Mouse (Mus musculus) ES-CJ7 (cell line): ENCODE results near the gene Prok2.

Experiments
- DNase-seq: peaks from one replicate; pipeline ENCODE4 v3.0.0; 2011; ENCODE audit warnings: low read depth, low spot score

Prok2 gene

DNA sequence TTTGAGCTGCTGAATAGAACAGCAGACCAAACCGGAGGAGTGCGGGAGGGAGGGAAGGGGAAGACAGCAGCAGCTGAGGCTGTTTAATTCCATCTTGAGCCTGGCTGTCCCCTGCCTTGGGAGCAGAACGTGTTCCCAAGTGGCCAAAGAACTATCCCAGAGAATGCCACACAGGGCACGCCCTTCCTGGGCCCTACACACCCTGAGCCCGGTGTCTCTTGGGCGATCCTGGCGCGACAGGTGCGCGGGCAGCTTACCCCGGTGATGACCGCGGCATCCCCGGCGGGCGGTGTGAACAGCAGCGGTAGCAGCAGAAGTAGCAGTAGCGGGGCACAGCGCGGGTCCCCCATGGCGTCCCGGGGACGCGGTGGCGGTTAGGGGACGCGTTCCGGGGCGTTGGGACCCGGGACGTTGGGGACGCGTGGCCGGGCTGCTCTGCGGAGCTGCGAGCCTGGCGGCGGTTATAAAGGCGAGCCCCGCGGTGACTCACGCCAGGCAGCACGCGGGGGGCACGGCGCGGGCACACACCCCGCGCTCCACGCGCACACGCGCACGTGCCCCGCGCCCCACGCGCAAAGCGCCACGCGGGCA, at the start of gene Prok2:
TSS of gene Prok2 (minus strand) at position 422 of the 591 bp plus-strand sequence.
- peak; percentile 42 for DNase-seq

DNA sequence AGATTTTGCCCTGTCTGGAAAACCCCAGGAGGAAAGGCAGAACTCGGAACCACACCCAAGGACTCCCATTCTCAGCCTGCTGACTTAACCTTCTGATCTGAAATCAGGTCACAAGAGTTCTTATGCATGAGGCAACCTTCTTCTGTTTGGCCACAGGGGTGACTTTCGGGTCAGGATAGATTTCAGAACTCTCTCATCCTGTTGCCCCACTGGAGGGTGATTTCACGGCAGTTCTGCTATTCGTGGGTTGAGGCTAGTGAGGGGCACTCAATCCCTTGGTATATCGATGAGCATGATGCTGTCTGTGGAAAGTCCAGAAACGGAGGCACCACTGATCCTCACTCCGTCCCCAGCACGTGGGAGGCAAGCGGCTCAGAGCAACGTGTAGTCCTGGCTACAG, 48.5 kb upstream of the Prok2 start:
- DNase-seq = peak; percentile 40

- no peak for DNase-seq
These were observed 42.3 kb upstream of the Prok2 start for GRCm38 (mm10) chr6:99768495-99768894.

- no peak for DNase-seq
These were observed 38.7 kb upstream of the Prok2 start for GRCm38 (mm10) chr6:99764916-99765315.

DNA sequence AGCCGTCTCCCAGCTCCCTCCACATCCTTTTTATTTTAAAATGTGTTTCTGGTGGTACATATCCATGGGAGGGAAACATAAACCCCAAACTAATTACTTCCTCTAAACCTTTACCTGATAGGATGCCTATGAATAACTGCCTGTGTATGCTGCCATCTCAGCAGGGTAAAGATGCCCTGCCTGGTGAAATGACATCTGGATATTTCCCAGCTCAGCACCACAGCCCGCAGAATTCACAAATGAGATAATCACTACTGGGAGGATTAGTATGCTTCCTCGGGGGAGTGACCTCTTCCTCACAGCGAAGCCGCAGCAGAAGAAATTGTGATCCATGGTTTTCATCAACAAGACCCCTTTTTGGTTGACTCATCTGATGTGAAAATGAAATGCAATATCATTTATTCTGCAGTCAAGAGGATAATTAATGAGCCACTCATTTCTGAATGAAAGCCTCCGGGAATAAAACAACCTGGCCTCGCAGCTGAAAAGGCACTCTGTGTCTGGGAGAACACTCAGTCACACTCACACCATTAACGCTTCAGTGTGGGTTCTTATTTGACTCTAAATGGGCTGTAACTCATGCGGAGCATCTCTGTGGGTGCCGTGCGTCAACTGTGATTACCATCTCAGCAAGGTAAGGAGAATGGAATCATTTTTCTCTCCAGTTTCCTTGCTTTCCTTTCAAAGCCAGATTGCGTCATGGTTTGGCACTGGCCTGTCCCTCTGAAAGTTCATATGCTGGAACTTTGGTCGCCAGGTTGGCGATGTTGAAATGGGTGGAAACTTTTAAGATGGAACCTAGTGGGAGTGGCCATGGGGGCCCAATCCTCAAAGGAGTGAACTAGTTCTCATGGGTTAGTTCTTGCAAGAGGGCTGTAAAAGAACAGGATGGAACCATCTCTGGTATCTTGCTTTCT, 36.1 kb upstream of the Prok2 start:
- DNase-seq = no peak

DNA sequence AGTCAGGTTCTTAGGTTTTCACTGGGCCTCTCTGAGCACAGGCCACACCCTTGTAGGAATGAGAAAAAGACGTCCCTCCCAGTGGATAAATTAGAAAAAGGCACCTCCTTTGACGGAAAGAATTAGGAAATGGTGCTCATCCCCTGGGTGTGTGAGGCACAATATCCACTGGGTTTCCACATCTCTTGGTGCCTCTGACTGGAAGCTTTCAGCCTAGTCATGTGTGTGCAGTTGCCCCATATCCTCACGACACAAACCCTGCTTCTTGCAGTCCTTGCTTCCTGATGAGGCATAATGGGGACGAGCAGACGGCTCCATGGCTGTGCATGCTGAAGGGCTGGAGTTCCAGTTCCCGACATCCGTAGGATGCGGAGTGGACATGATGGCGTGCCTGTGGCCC, 29.9 kb upstream of the Prok2 start:
- no peak for DNase-seq

DNA sequence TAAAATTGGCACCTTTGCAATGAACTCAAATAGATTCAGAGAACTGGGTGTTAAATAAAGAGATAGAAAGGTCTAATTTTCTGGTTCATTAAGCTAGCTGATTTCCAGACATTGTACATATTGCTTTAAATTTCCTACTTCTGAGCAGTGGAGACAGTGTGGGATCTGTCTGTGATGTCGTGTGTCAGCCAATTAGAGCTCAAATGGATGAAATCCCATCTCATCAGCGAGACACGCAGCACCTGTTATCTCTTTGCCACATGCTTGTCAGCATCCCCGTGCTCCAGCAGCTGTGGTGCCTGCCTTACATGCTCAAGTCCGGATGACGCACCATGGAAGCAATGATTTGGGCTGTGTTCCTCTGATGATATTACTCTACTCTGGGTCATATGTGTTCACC, 25.1 kb upstream of the Prok2 start:
- DNase-seq = no peak

DNA sequence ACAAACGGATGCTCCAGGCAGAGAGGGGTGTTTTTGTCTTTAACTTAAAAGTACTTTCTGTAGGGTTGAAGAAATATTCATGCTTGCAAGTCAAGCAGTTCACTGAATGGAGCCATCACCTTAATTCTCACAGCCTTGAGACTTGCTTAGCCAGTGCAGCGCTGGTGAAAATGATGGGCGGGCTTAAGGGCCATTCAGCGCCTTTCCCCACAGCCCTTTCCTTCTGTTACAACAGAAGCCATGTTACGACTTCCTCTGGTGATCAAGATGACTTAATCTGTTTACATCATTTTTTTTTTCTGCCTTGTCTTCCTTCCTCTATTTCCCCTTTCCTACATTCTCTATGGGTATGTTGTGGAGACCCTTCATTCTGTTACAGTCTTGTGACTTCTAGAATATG, 20.1 kb upstream of the Prok2 start:
- DNase-seq = no peak

GRCm38 (mm10) chr6:99742866-99743265, 16.7 kb upstream of the Prok2 start:
- peak; percentile 78 for DNase-seq

DNA sequence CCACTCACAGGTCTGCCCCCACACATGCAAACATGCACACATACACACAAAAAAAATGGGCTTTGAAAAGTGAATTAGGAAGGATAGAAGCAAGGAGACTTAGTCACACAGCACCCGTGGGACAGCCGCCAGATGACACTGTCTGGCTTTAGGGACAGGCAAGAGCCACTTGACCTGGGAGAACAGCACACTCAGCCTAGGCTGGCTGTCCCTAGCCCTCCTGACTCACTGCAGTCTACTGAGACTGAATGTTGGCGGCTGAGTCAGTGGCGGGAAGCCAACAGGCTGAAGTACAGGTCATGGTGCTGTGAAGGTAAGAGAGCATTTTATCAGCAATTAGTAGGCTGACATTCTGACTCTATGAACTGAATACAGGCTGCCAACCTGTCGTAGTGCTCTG, 8.5 kb upstream of the Prok2 start:
- no peak for DNase-seq

GRCm38 (mm10) chr6:99732673-99733072, 6.5 kb upstream of the Prok2 start:
- DNase-seq = no peak

GRCm38 (mm10) chr6:99731926-99732325, 5.7 kb upstream of the Prok2 start:
- DNase-seq = no peak

GRCm38 (mm10) chr6:99729853-99730252, 3.7 kb upstream of the Prok2 start:
- peak; percentile 20 for DNase-seq

DNA sequence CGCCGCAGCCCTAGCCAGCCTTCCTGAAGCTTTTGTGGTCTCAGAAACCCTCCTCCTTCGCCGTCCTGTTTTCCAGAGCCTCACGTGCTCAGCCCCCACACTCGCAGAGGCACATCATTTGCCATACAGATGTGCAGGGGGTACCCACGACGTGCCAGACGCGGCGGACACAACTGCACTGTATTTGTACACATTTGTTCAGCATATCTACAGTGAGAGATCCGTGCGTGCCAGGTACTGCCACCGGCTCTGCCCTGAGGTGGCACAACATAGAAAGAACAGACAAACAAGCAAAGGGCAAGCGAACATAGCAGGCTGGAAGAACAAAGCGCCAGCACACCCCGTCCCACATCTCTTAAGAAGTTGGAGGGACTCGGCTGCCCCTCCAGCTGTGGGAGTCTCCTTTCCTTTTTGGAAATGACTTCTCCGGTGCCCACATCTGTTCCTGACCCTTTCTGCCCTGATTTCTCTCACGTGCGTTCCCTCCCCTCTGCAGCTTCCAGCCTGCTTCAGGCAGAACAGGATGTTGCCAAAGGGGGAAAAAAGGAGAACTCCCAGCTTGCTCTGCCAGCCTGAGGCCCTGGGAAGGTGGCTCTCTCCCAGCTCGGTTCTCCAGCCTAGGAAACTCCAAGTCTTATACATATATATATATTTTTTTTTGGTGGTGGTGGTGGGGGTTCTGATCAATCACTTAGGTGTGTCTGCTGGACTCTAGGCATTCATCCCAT, 548 bp upstream of the Prok2 start:
- peak; percentile 24 for DNase-seq

- no peak for DNase-seq
These were observed 3.8 kb downstream of the Prok2 start for GRCm38 (mm10) chr6:99722390-99722789.

- DNase-seq = no peak
These were observed 5.2 kb downstream of the Prok2 start for GRCm38 (mm10) chr6:99721032-99721431.

GRCm38 (mm10) chr6:99715913-99716312, 10.3 kb downstream of the Prok2 start:
- peak; percentile 61 for DNase-seq

DNA sequence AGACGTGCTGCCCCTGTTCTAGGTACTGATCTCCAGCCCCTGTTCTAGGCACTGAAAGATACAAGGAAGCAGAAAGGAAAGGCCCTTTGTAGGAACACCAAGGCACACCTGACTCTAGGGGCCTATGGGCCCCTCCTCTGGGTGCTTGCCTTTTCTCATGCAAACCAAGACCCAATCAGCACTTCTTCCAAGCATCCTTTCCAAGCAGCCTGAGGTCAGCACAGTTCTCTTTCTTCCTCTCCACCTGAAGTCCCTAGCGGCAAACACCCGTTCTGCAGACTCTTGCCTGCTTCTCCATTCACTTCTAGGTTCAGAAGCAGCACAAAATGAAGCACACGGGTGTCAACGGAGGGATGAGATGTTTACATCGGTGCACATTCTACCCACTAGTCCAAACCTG, 11.0 kb downstream of the Prok2 start:
- peak; percentile 89 for DNase-seq

GRCm38 (mm10) chr6:99713256-99713655, 12.9 kb downstream of the Prok2 start:
- no peak for DNase-seq

DNA sequence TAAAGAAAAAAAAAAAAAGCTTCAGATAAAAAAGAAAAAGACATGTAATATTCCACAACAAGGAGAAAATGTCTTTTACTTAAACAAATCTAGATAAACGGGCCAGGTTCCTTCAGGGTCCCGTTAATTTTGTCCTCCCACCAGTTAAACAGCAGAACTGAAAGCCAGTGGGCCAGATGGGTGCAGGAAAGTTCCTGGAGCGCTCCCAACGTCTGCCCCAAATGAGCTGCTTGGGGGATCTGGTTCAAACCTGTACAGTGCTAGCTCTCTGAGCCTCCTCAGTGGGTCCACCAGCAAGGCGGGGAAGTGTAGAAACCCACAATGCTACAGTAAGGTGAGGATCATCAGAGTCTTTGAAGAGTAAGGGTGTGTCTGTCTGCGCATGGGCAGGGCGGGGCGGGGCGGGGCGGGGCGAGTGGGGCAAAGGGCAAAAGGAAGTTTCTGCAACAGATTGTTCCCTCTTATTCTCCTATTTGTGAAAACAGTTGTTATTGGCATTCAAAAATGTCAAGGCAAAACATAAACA, 14.6 kb downstream of the Prok2 start:
- peak; percentile 91 for DNase-seq

DNA sequence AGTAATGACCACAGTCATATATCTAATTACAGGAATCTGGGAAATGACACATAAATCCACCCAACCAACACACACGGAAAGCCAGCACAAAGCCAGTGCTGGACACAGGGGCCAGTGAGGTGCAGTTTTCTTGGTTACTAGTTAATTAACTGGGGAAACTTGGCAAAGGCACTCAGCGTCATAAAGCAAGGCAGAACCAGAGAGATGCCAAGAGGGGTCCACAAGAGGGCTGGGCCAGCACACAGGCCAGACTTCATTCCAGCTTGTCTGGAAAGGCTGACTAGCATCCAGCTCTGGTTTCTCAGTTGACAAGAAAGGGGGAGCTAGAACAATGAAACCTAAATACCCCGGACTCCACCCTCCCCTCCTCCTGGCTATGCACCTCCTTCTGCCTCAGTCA, 25.7 kb downstream of the Prok2 start:
- no peak for DNase-seq
